Mouse (Mus musculus) erythroblast, embryonic 14.5 days (primary cell): Measurements from ENCODE around the gene Nthl1. TPM values are rescaled to one million over a fixed set of nuclear protein-coding genes. Genes with fewer than 3 reads are reported as not detected.

ENCODE experiments used
- H3K27me3 ChIP-seq: 2 replicates; pipeline ENCODE4 v1.6.1; 2012; ENCODE audit warnings: inconsistent platforms; ENCODE audit not compliant: control insufficient read depth
- H3K36me3 ChIP-seq: 2 replicates; pipeline ENCODE4 v1.6.1; 2012; ENCODE audit warnings: mild to moderate bottlenecking, inconsistent platforms; ENCODE audit not compliant: control insufficient read depth
- H3K4me1 ChIP-seq: 2 replicates; pipeline ENCODE4 v1.6.1; 2012; ENCODE audit warnings: inconsistent platforms; ENCODE audit not compliant: control insufficient read depth
- H3K4me3 ChIP-seq: replicated peaks from 2 replicates; pipeline ENCODE3; 2012; ENCODE audit warnings: moderate library complexity, mild to moderate bottlenecking, inconsistent platforms
- H3K9me3 ChIP-seq: 2 replicates; pipeline ENCODE4 v1.6.1; 2012; ENCODE audit warnings: low read length, inconsistent platforms, mixed read lengths; ENCODE audit not compliant: control insufficient read depth
- GATA1 ChIP-seq: IDR thresholded peaks from 2 replicates; pipeline ENCODE4 v1.6.1; 2012; ENCODE audit warnings: low read length, inconsistent platforms, mixed read lengths
- TAL1 ChIP-seq: IDR thresholded peaks from 3 replicates; pipeline ENCODE4 v1.6.1; 2012; ENCODE audit warnings: low read length, inconsistent platforms, mixed read lengths
- polyA plus RNA-seq: library from polyadenylated mRNA; stranded (reverse); fragments of >175 nt; gene quantifications from 2 replicates; pipeline ENCODE4 v1.2.3, GENCODE M21; 2012

The Nthl1 gene
- polyA plus RNA-seq, 1 experiment: 0.04 TPM

GRCm38 (mm10) chr17:24636781-24637481 is 4.5 kb downstream of the Nthl1 start:
- peaks cover 39% of the 10 kb centered on the region for H3K4me1 ChIP-seq
- H3K36me3 ChIP-seq: no peaks in the 10 kb centered on the region; the same call in 1 of the 2 replicates
- H3K27me3 ChIP-seq: no peaks in the 10 kb centered on the region
- no peak for TF ChIP-seq TAL1
- TF ChIP-seq GATA1: no peak
- no peak overlapping the region for H3K4me3 ChIP-seq
- H3K9me3 ChIP-seq: no peaks in the 10 kb centered on the region

GRCm38 (mm10) chr17:24638214-24638613 is 5.7 kb downstream of the Nthl1 start:
- Histone ChIP-seq H3K27me3 (no peaks in the 10 kb centered on the region), H3K4me1 (peaks cover 26% of the 10 kb centered on the region), H3K9me3 (no peaks in the 10 kb centered on the region), H3K36me3 (no peaks in the 10 kb centered on the region; the same call in 1 of the 2 replicates), H3K4me3 (no peak overlapping the region)
- TF ChIP-seq TAL1 (no peak), GATA1 (no peak)

DNA sequence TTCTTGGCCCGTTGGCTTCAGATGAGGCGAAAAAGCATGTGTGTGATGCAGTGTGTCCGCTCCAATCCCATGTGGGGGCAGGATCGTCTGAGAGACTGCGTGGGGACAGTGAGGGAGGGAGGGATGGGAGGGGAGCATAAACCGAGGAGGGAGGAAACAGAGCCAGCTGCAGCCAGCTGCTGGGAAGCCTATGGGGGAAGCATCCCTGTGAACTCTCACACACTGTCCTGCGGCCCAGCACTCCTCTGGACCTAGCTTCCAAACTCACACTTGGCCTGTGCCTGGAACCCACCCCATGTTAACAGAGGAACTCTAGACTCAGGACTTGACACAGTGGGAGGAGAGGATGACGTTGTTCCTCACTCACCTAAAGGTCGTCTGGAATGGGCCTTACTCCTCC is 6.4 kb downstream of the Nthl1 start:
- H3K4me1 ChIP-seq: peaks cover 20% of the 10 kb centered on the region
- no peaks in the 10 kb centered on the region; the same call in 1 of the 2 replicates for H3K36me3 ChIP-seq
- no peaks in the 10 kb centered on the region for H3K27me3 ChIP-seq
- no peak for TF ChIP-seq TAL1
- no peak for TF ChIP-seq GATA1
- no peaks in the 10 kb centered on the region for H3K9me3 ChIP-seq
- no peak overlapping the region for H3K4me3 ChIP-seq

GRCm38 (mm10) chr17:24639571-24639988 is 7.1 kb downstream of the Nthl1 start:
- Histone ChIP-seq H3K4me1 (peaks cover 17% of the 10 kb centered on the region), H3K4me3 (no peak overlapping the region), H3K9me3 (no peaks in the 10 kb centered on the region), H3K27me3 (no peaks in the 10 kb centered on the region), H3K36me3 (no peaks in the 10 kb centered on the region; the same call in 1 of the 2 replicates)
- TF ChIP-seq TAL1: no peak
- TF ChIP-seq GATA1: no peak

GRCm38 (mm10) chr17:24640119-24640518 is 7.6 kb downstream of the Nthl1 start:
- TF ChIP-seq TAL1 (no peak), GATA1 (no peak)
- H3K4me1 ChIP-seq: peaks cover 22% of the 10 kb centered on the region
- H3K4me3 ChIP-seq: no peak overlapping the region
- H3K36me3 ChIP-seq: no peaks in the 10 kb centered on the region; the same call in 1 of the 2 replicates
- no peaks in the 10 kb centered on the region for H3K27me3 ChIP-seq
- H3K9me3 ChIP-seq: no peaks in the 10 kb centered on the region

- Histone ChIP-seq H3K36me3 (no peaks in the 10 kb centered on the region; the same call in 1 of the 2 replicates), H3K4me3 (no peak overlapping the region), H3K27me3 (no peaks in the 10 kb centered on the region), H3K9me3 (no peaks in the 10 kb centered on the region), H3K4me1 (peaks cover 21% of the 10 kb centered on the region)
- no peak for TF ChIP-seq TAL1
- TF ChIP-seq GATA1: no peak
These were observed 8.1 kb downstream of the Nthl1 start for GRCm38 (mm10) chr17:24640581-24640980.

DNA sequence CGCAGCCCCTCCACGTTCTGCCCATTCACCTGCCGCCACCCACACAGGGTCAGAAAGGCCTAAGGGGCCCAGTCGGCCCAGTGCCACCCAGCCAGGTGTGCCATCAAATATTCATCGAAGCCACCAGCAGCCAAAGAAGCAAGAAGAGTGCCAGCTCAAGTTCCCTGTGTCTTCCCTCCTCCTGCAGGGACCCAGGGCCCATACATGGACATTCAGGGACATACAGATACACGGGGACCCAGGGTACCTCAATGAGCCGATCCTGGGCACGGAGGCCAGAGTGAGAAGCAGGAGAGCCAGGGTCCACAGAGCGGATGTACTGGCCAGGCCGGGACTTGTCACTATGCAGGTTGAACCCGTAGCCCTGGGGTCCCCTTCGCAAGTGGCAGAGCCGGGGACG is 9.5 kb downstream of the Nthl1 start:
- no peak overlapping the region for H3K4me3 ChIP-seq
- H3K9me3 ChIP-seq: no peaks in the 10 kb centered on the region
- H3K27me3 ChIP-seq: no peaks in the 10 kb centered on the region
- H3K36me3 ChIP-seq: no peaks in the 10 kb centered on the region; the same call in 1 of the 2 replicates
- no peak for TF ChIP-seq TAL1
- peaks cover 11% of the 10 kb centered on the region for H3K4me1 ChIP-seq

DNA sequence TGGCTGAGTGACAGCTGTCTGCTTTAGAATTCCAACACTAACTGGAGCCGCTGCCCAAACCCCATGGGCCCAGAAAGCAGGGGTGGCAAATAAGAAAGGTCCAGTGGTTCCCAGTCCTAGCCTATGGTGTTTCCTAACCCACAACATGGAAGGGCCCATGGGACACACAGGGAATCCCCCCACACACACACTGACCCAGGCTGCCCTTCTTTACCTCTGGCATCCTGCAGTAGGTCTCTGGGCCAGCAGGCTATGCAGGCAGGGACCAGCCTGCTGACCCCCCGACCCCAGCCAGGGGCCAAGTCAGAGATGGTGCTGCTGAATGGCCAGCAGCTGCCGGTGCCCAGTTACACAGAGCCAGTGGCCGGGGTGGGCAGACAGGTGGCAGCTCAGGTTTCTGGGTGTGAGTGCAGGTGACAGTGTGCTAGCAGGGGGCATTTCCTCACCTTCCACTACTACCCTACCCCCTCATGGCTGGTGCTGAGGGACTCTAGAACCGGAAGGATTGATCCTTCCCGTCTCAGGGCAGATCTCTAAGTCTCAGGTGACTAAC is 10.4 kb downstream of the Nthl1 start:
- Histone ChIP-seq H3K4me1 (peaks cover 6% of the 10 kb centered on the region), H3K4me3 (no peak overlapping the region), H3K27me3 (peaks cover 6% of the 10 kb centered on the region), H3K36me3 (no peaks in the 10 kb centered on the region; the same call in 1 of the 2 replicates), H3K9me3 (no peaks in the 10 kb centered on the region)
- TF ChIP-seq TAL1 (no peak), GATA1 (no peak)

DNA sequence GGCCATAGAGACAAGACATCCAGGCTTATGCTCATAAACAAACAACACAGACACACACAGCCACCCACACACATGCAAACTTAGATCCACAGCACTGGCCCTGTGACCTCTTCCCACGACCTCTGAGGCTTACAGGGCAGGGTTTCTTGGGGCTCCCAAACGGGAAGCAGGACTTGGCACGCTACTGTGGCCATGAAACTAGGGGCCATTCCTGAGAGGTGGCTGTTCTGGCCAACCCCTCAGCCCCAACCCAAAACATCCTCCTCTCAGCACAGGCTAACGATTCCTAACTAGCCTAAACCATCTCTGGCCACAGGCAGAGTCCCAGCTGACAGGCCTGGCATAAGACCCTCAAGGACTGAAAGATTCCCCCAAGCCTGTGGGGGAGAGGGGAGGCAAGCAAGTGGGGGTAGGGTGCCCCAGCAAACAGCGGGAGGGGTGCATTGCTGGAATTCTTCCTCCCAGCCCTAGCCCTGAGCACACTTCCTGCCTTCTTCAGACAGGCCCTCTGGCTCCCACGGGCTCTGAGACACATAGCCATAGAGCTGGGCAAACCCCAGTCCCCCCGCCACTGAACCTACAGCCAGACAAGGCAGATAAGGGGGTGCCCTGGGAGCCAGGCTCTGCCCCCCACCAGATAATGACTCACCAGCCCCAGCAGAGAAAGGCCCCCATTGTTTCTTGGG is 11.7 kb downstream of the Nthl1 start:
- no peaks in the 10 kb centered on the region for H3K9me3 ChIP-seq
- H3K4me3 ChIP-seq: no peak overlapping the region
- H3K36me3 ChIP-seq: no peaks in the 10 kb centered on the region; the same call in 1 of the 2 replicates
- H3K27me3 ChIP-seq: peaks cover 17% of the 10 kb centered on the region
- peaks cover 15% of the 10 kb centered on the region for H3K4me1 ChIP-seq
- no peak for TF ChIP-seq TAL1
- no peak for TF ChIP-seq GATA1
